ENCODE assay signal across 25 mouse cellular contexts in the genomic region with DNA sequence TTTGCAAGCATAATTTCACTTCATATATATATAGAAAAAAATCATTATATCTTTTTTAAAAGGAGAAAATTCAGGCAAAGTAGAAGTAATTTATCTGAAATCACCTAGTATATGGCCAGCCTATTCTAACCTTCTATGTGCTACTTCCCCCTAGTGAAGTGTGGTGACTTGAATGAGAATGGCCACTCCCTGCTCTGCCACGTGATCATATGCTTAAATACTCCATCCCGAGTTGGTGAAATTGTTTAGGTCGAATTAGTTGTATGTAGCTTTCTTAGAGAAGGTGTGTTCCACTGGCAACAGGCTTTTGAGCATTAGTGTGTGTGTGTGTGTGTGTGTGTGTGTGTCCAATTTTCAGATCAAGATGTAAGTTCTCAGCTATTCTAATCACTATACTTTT.
"Had no signal": no experiment of that assay in that cellular context is flagged by ENCODE, and none has a peak within 500 bp of the region (broad histone marks: within the 10 kb centered on the region; RNA-seq: fewer than 3 reads in every experiment).

No protein-coding gene starts in this region.

- DNase-seq: gastrocnemius, postnatal 14 days; gastrocnemius, postnatal 36 days; heart, adult 18-20 months; heart, postnatal 10 days; heart, postnatal 4 days; kidney, adult 18-20 months; kidney, adult 8-10 months; kidney, postnatal 10 days; kidney, postnatal 25 days; kidney, postnatal 4 days; liver; liver, embryonic 13.5 days; liver, postnatal 0 days had no signal

- ATAC-seq: hindbrain, embryonic 16.5 days; inflammation-experienced regulatory T-cells, adult 6 months; intestine, embryonic 15.5 days; intestine, postnatal 0 days; liver, postnatal 0 days had no signal

- H3K4me1 ChIP-seq: heart, embryonic 12.5 days; hindbrain, embryonic 10.5 days; hindbrain, embryonic 12.5 days; intestine, embryonic 15.5 days; limb, embryonic 10.5 days; limb, embryonic 12.5 days; liver, embryonic 13.5 days; liver, embryonic 15.5 days had no signal

- H3K4me3 ChIP-seq: heart, embryonic 12.5 days; hindbrain, embryonic 10.5 days; hindbrain, embryonic 12.5 days; intestine, embryonic 15.5 days; layer of hippocampus, adult 2 months; limb, embryonic 10.5 days; limb, embryonic 12.5 days; liver, embryonic 13.5 days; liver, embryonic 15.5 days had no signal

- H3K27ac ChIP-seq: hindbrain, embryonic 10.5 days; hindbrain, embryonic 12.5 days; hindbrain, embryonic 14.5 days; intestine, embryonic 15.5 days; layer of hippocampus, adult 2 months; limb, embryonic 10.5 days; limb, embryonic 12.5 days; liver, embryonic 13.5 days; liver, embryonic 15.5 days had no signal
